Mouse (Mus musculus) small intestine, adult 2 months (tissue): Measurements from ENCODE around the gene Zfp335.

Experiments used
- CTCF ChIP-seq: fragments of 200-500 bp; IDR thresholded peaks from 2 replicates; pipeline ENCODE4 v1.5.1; 2012; ENCODE audit warnings: low read depth, mild to moderate bottlenecking, control low read depth, inconsistent platforms, low read length, moderate library complexity, mixed read lengths; ENCODE audit not compliant: insufficient replicate concordance, insufficient read length; ENCODE audit errors: extremely low read depth
- POLR2A ChIP-seq: fragments of 200-500 bp; IDR thresholded peaks from 2 replicates; pipeline ENCODE4 v1.6.1; 2012; ENCODE audit warnings: low read depth, mild to moderate bottlenecking, control low read depth, inconsistent platforms, low read length, moderate library complexity

GRCm38 (mm10) chr2:164856309-164857100, 55.1 kb downstream of the Zfp335 start:
- TF ChIP-seq CTCF (no peak), POLR2A (no peak)
